Mouse (Mus musculus) forebrain, embryonic 11.5 days (tissue): ENCODE measurements around the gene Wnt1. TPM values are rescaled to one million over a fixed set of nuclear protein-coding genes. Genes with fewer than 3 reads are reported as not detected.
A peak's percentile ranks its signal among the peaks of the same experiment; 100 is the strongest.

ENCODE experiments used
- ATAC-seq: fragments of 200-750 bp; cut with Nextera tagmentation; replicated peaks from 2 replicates; pipeline ENCODE4 v1.8.0; 2017; ENCODE audit warnings: moderate TSS enrichment; ENCODE audit not compliant: low FRiP score
- DNase-seq: peaks from one replicate; pipeline ENCODE4 v3.0.0-alpha.2; 2017; ENCODE audit warnings: low spot score
- H3K27ac ChIP-seq: fragments of 300-500 bp; sonication (generic); 2 replicates; pipeline ENCODE4 v1.5.1; 2014; ENCODE audit warnings: low read depth, low read length
- H3K27me3 ChIP-seq: fragments of 300-500 bp; sonication (generic); 2 replicates; pipeline ENCODE4 v1.6.1; 2014; ENCODE audit warnings: mild to moderate bottlenecking, low read length, mixed read lengths; ENCODE audit not compliant: control insufficient read depth, insufficient read depth
- H3K36me3 ChIP-seq: fragments of 300-500 bp; sonication (generic); 2 replicates; pipeline ENCODE4 v1.6.1; 2014; ENCODE audit warnings: mild to moderate bottlenecking, low read length, moderate library complexity, mixed read lengths; ENCODE audit not compliant: control insufficient read depth, insufficient read depth
- H3K4me1 ChIP-seq: fragments of 300-500 bp; sonication (generic); replicated peaks from 2 replicates; pipeline ENCODE4 v1.6.1; 2014; ENCODE audit warnings: low read length, mixed read lengths; ENCODE audit not compliant: control insufficient read depth, insufficient read depth
- H3K4me2 ChIP-seq: fragments of 300-500 bp; sonication (generic); 2 replicates; pipeline ENCODE4 v1.6.1; 2014; ENCODE audit warnings: low read depth, mild to moderate bottlenecking, low read length, moderate library complexity, mixed read lengths; ENCODE audit not compliant: severe bottlenecking
- H3K4me3 ChIP-seq: fragments of 300-500 bp; sonication (generic); 2 replicates; pipeline ENCODE4 v1.5.1; 2014; ENCODE audit warnings: low read depth, low read length
- H3K9ac ChIP-seq: fragments of 300-500 bp; sonication (generic); 2 replicates; pipeline ENCODE4 v1.6.1; 2014; ENCODE audit warnings: low read length
- H3K9me3 ChIP-seq: fragments of 300-500 bp; sonication (generic); 2 replicates; pipeline ENCODE4 v1.6.1; 2016; ENCODE audit warnings: low read length, mixed read lengths; ENCODE audit not compliant: control insufficient read depth
- WGBS: fragments of 180-500 bp; shearing (Covaris S2); extraction: QIAGEN DNeasy Blood & Tissue Kit; methylation state at CpG from one replicate; pipeline ENCODE4 v1.1.7; 2014; 5-methylcytosine and 5-hydroxymethylcytosine counted together
- polyA plus RNA-seq: library from polyadenylated mRNA; unstranded; fragments of >200 nt; fragmentation: Nextera tagmentation; extraction: Ambion mirVana; gene quantifications from 2 replicates; pipeline ENCODE4 v1.2.1, GENCODE M21; 2014

Wnt1 gene
- polyA plus RNA-seq, 1 experiment from 2014 or later = 0.68 TPM

GRCm38 (mm10) chr15:98775533-98775932 lies 14.1 kb upstream of the Wnt1 start:
- Histone ChIP-seq H3K36me3 (no peaks in the 10 kb centered on the region), H3K27ac (no peak overlapping the region), H3K27me3 (peaks cover 99% of the 10 kb centered on the region), H3K4me3 (no peak overlapping the region), H3K4me2 (no peak overlapping the region), H3K9me3 (no peaks in the 10 kb centered on the region), H3K4me1 (peaks cover 13% of the 10 kb centered on the region), H3K9ac (no peak overlapping the region)
- no peak for ATAC-seq
- WGBS = 2% methylated on average over 5 of the region's 5 CpGs
- peak; percentile 48 for DNase-seq

GRCm38 (mm10) chr15:98776280-98777004 lies 13.2 kb upstream of the Wnt1 start:
- ATAC-seq (peak; percentile 61), DNase-seq (peak; percentile 73)
- Histone ChIP-seq H3K4me3 (peak overlapping the region; percentile 14), H3K27ac (no peak overlapping the region), H3K9me3 (no peaks in the 10 kb centered on the region), H3K9ac (no peak overlapping the region), H3K27me3 (peaks cover 100% of the 10 kb centered on the region), H3K4me1 (peaks cover 13% of the 10 kb centered on the region), H3K4me2 (peak overlapping the region; percentile 32; the same call in 1 of the 2 replicates), H3K36me3 (no peaks in the 10 kb centered on the region)
- under 1% methylated on average over 62 of the region's 62 CpGs for WGBS

GRCm38 (mm10) chr15:98777005-98777616 lies 12.5 kb upstream of the Wnt1 start:
- peaks cover 13% of the 10 kb centered on the region for H3K4me1 ChIP-seq
- H3K27me3 ChIP-seq = peaks cover 100% of the 10 kb centered on the region
- DNase-seq (peak; percentile 56), ATAC-seq (no peak)
- no peak overlapping the region for H3K4me3 ChIP-seq
- WGBS = under 1% methylated on average over 19 of the region's 19 CpGs
- no peak overlapping the region for H3K27ac ChIP-seq
- H3K4me2 ChIP-seq = no peak overlapping the region; the same call in 1 of the 2 replicates
- H3K36me3 ChIP-seq = no peaks in the 10 kb centered on the region
- no peak overlapping the region for H3K9ac ChIP-seq
- no peaks in the 10 kb centered on the region for H3K9me3 ChIP-seq

- H3K4me1 ChIP-seq = peaks cover 10% of the 10 kb centered on the region
- no peaks in the 10 kb centered on the region for H3K9me3 ChIP-seq
- H3K4me2 ChIP-seq = 0 out of 2 replicates have a peak within 1 kb of the TSS, but pooled peaks have one; percentile 18
- peaks cover 96% of the 10 kb centered on the region for H3K27me3 ChIP-seq
- H3K27ac ChIP-seq = no peak within 1 kb of the TSS
- no peaks in the 10 kb centered on the region for H3K36me3 ChIP-seq
- DNase-seq (no peak), ATAC-seq (no peak)
- H3K4me3 ChIP-seq = 0 out of 2 replicates have a peak within 1 kb of the TSS, but pooled peaks have one; percentile 7
- WGBS = under 1% methylated on average over 33 of the region's 33 CpGs
- no peak within 1 kb of the TSS for H3K9ac ChIP-seq
Measured at GRCm38 (mm10) chr15:98777762-98778161, 11.9 kb upstream of the Wnt1 start, which contains the start of gene Wnt10b. Gene Wnt10b, minus strand, starts transcription at chr15:98778150.

- H3K27me3 ChIP-seq = peaks cover 93% of the 10 kb centered on the region
- no peaks in the 10 kb centered on the region for H3K36me3 ChIP-seq
- DNase-seq (peak; percentile 56), ATAC-seq (no peak)
- H3K9me3 ChIP-seq = no peaks in the 10 kb centered on the region
- H3K27ac ChIP-seq = no peak overlapping the region
- peaks cover 10% of the 10 kb centered on the region for H3K4me1 ChIP-seq
- H3K9ac ChIP-seq = no peak overlapping the region
- WGBS = under 1% methylated on average over 25 of the region's 25 CpGs
- no peak overlapping the region for H3K4me3 ChIP-seq
- 0 out of 2 replicates have a peak overlapping the region, but pooled peaks have one; percentile 18 for H3K4me2 ChIP-seq
Measured at GRCm38 (mm10) chr15:98778191-98778770, 11.4 kb upstream of the Wnt1 start.

- no peak for DNase-seq
- ATAC-seq = no peak
- H3K4me2 ChIP-seq = no peak overlapping the region
- 1% methylated on average over 10 of the region's 11 CpGs for WGBS
- H3K4me3 ChIP-seq = no peak overlapping the region
- no peak overlapping the region for H3K27ac ChIP-seq
- peaks cover 10% of the 10 kb centered on the region for H3K4me1 ChIP-seq
- no peaks in the 10 kb centered on the region for H3K9me3 ChIP-seq
- no peak overlapping the region for H3K9ac ChIP-seq
- no peaks in the 10 kb centered on the region for H3K36me3 ChIP-seq
- peaks cover 88% of the 10 kb centered on the region for H3K27me3 ChIP-seq
Measured at GRCm38 (mm10) chr15:98778806-98779205, 10.9 kb upstream of the Wnt1 start.

GRCm38 (mm10) chr15:98780075-98780474 lies 9.6 kb upstream of the Wnt1 start:
- Histone ChIP-seq H3K4me2 (no peak overlapping the region), H3K9me3 (no peaks in the 10 kb centered on the region), H3K27me3 (peaks cover 80% of the 10 kb centered on the region), H3K36me3 (no peaks in the 10 kb centered on the region), H3K9ac (no peak overlapping the region), H3K4me3 (no peak overlapping the region), H3K27ac (no peak overlapping the region), H3K4me1 (peaks cover 10% of the 10 kb centered on the region)
- ATAC-seq (no peak), DNase-seq (no peak)
- WGBS = 3% methylated on average over 8 of the region's 8 CpGs

GRCm38 (mm10) chr15:98780573-98780972 lies 9.1 kb upstream of the Wnt1 start:
- Histone ChIP-seq H3K4me2 (no peak overlapping the region), H3K9me3 (no peaks in the 10 kb centered on the region), H3K9ac (no peak overlapping the region), H3K27me3 (peaks cover 78% of the 10 kb centered on the region), H3K4me3 (no peak overlapping the region), H3K27ac (no peak overlapping the region), H3K36me3 (no peaks in the 10 kb centered on the region), H3K4me1 (peaks cover 10% of the 10 kb centered on the region)
- ATAC-seq (no peak), DNase-seq (peak; percentile 64)
- 2% methylated on average over 12 of the region's 13 CpGs for whole genome bisulfite sequencing
